Mouse (Mus musculus) liver, postnatal 0 days (tissue): ENCODE results near the gene Reep3. TPM values are rescaled to one million over a fixed set of nuclear protein-coding genes. Genes with fewer than 3 reads are reported as not detected.

Source experiments
- ATAC-seq: fragments of 200-750 bp; cut with Nextera tagmentation; 2 replicates; pipeline ENCODE4 v1.8.0; 2017; ENCODE audit warnings: mild to moderate bottlenecking, moderate library complexity
- DNase-seq: peaks from one replicate; pipeline ENCODE4 v3.0.0-alpha.2; 2016
- H3K27ac ChIP-seq: fragments of 300-500 bp; sonication (generic); 2 replicates; pipeline ENCODE4 v1.5.1; 2014; ENCODE audit warnings: antibody characterized with exemption, moderate library complexity, mild to moderate bottlenecking, low read depth
- H3K27me3 ChIP-seq: fragments of 300-500 bp; sonication (generic); 2 replicates; pipeline ENCODE4 v1.6.1; 2014; ENCODE audit warnings: low read length, control low read depth, mixed read lengths; ENCODE audit not compliant: insufficient read depth
- H3K36me3 ChIP-seq: fragments of 300-500 bp; sonication (generic); replicated peaks from 2 replicates; pipeline ENCODE4 v1.6.1; 2014; ENCODE audit warnings: mild to moderate bottlenecking, control low read depth, low read length, moderate library complexity, mixed read lengths; ENCODE audit not compliant: insufficient read depth
- H3K4me1 ChIP-seq: fragments of 300-500 bp; sonication (generic); 2 replicates; pipeline ENCODE4 v1.6.1; 2014; ENCODE audit warnings: antibody characterized with exemption, mild to moderate bottlenecking, control low read depth; ENCODE audit not compliant: insufficient read depth
- H3K4me2 ChIP-seq: fragments of 300-500 bp; sonication (generic); 2 replicates; pipeline ENCODE4 v1.6.1; 2014; ENCODE audit warnings: low read depth, mild to moderate bottlenecking, low read length, moderate library complexity, mixed read lengths
- H3K4me3 ChIP-seq: fragments of 300-500 bp; sonication (generic); 2 replicates; pipeline ENCODE4 v1.5.1; 2014; ENCODE audit warnings: low read depth, low read length
- H3K9ac ChIP-seq: fragments of 300-500 bp; sonication (generic); replicated peaks from 2 replicates; pipeline ENCODE4 v1.6.1; 2014; ENCODE audit warnings: mild to moderate bottlenecking, moderate library complexity
- H3K9me3 ChIP-seq: fragments of 300-500 bp; sonication (generic); 2 replicates; pipeline ENCODE4 v1.6.1; 2016; ENCODE audit warnings: mild to moderate bottlenecking, control low read depth, low read length, mixed read lengths
- CTCF ChIP-seq: sonication (generic); IDR thresholded peaks from 2 replicates; pipeline ENCODE4 v1.5.1; 2016; ENCODE audit warnings: antibody characterized with exemption, low read depth
- EP300 ChIP-seq: IDR thresholded peaks from 2 replicates; pipeline ENCODE4 v1.6.1; 2016; ENCODE audit warnings: antibody characterized with exemption, low read depth, mild to moderate bottlenecking
- whole genome bisulfite sequencing: fragments of 180-500 bp; shearing (Covaris S2); extraction: QIAGEN DNeasy Blood & Tissue Kit; methylation state at CpG from one replicate; pipeline ENCODE4 v1.1.7; 2014; ENCODE audit not compliant: insufficient replicate concordance; 5-methylcytosine and 5-hydroxymethylcytosine counted together
- polyA plus RNA-seq: library from polyadenylated mRNA; unstranded; fragments of >200 nt; fragmentation: Nextera tagmentation; extraction: Ambion mirVana; gene quantifications from 2 replicates; pipeline ENCODE4 v1.2.1, GENCODE M21; 2015

The Reep3 gene
- polyA plus RNA-seq, 1 experiment from 2014 or later: 19.6 TPM

DNA sequence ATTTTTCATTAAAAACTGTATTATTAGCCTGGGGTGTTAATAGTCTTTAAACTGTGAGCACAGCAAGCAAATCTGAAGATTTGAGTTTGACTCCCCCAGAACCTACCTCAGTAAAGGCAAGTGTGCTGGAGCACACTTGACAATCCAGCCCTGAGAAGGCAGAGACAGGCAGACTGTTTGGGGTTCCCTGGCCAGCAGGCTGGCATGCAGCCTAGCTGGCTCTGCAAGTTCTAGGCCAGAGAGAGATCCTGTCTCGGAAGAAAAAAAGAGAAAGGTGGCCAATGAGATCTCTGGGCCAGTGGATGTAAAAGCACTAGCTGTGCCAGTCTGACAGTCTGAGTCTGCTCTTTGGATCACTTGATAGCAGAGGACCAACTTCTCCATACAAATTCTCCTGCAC lies 32.8 kb upstream of the Reep3 start:
- DNase-seq (no peak), ATAC-seq (no peak)
- H3K36me3 ChIP-seq: no peaks in the 10 kb centered on the region
- H3K9ac ChIP-seq: no peak overlapping the region
- WGBS: 79% methylated on average over 1 of the region's 1 CpGs
- H3K4me3 ChIP-seq: no peak overlapping the region
- H3K4me1 ChIP-seq: peaks cover 5% of the 10 kb centered on the region; the same call in 1 of the 2 replicates
- TF ChIP-seq CTCF (no peak), EP300 (no peak)
- H3K27ac ChIP-seq: no peak overlapping the region
- H3K4me2 ChIP-seq: no peak overlapping the region
- H3K27me3 ChIP-seq: peaks cover 2% of the 10 kb centered on the region; the same call in 1 of the 2 replicates
- no peaks in the 10 kb centered on the region for H3K9me3 ChIP-seq

DNA sequence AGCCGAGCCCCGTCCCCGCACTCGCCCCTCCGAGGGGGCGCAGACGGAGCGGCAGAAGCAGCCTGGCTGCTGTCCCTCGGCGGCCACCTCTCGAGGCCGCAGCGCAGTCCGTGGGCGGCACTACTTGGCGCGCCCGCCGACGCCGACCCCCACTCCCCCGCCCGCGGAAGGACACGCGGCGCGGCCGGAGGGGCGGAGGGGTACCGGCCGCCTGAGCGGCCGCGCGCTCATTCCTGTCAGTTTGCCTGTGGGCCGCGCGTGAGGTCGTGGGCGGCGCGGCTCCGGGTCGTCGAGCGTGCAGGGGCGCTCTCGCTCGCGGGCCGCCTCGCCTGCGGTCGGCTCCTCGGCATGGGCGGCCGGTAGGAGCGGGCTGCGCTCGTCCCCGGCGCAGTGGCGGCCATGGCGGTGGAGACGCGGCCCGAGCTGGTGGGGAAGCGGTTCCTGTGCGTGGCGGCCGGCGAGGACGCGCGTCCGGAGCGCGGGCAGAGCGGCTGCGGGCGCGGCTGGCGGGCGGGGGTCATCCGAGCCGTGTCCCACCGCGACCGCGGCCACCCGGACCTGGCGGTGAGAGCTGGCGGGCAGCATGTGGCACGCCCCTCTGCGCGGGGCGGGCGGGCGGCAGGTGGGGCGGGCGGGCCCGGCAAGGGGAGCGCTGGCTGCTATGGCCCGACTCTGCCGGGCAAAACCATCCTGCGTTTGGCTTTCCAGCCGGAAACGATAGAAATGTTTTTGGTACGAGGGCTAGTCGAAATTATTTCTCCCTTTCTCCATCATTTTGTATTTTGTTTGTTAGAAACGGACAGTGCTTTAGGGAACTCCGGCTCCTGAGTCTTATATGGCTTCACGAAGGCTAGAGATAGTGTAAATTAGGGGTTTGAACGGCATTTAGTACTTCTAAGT lies 30.4 kb upstream of the Reep3 start:
- Histone ChIP-seq H3K4me2 (peak overlapping the region; percentile 99), H3K27ac (peak overlapping the region; percentile 72), H3K9me3 (no peaks in the 10 kb centered on the region), H3K27me3 (peaks cover 2% of the 10 kb centered on the region; the same call in 1 of the 2 replicates), H3K4me1 (peaks cover 9% of the 10 kb centered on the region; the same call in 1 of the 2 replicates), H3K4me3 (peak overlapping the region; percentile 88), H3K9ac (peak overlapping the region; percentile 77), H3K36me3 (no peaks in the 10 kb centered on the region)
- under 1% methylated on average over 78 of the region's 115 CpGs for WGBS
- no peak for TF ChIP-seq EP300
- no peak for TF ChIP-seq CTCF
- ATAC-seq (peak; percentile 74), DNase-seq (peak; percentile 50)

DNA sequence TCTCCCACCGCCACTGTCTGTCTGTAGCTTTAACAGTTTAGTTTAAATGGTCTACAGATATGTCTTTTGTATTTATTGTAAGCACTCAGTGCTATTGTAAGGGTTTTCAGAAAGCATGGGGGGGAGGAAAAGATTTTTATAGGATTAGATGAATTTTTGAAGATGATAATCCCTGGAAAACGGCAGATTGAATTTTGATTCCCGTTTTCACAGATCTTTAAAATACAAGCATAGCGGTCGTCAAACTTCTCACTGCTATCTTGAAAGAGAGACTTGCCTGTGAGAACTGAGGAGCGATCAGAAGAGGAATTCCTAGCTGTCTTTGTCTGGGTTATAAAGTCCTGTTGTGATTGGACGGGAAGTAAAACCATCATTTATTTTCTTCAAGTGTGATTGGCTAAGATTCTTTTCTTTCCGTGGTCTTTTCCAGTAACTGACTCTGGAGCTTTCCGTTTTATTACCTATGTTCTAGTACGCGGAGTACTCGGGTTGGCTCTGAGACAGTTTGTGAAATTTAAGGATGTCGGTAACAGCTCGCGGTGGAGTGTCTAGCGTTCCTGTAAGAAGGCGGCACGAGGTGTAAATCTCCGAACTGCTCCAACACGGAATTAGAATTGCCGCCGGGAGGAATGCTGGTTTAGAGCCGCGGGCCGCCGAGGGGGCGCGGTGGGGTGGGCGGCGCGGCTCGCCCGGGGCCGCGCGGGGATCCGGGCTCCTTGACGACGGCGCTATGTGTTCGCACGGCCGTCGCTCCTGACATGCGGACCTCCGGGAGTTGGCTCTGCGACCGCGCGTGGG lies 29.5 kb upstream of the Reep3 start:
- H3K27ac ChIP-seq: peak overlapping the region; percentile 72
- no peaks in the 10 kb centered on the region for H3K9me3 ChIP-seq
- peaks cover 2% of the 10 kb centered on the region; the same call in 1 of the 2 replicates for H3K27me3 ChIP-seq
- TF ChIP-seq CTCF (no peak), EP300 (peak; percentile 77)
- H3K4me1 ChIP-seq: peaks cover 9% of the 10 kb centered on the region; the same call in 1 of the 2 replicates
- H3K36me3 ChIP-seq: no peaks in the 10 kb centered on the region
- peak overlapping the region; percentile 88 for H3K4me3 ChIP-seq
- H3K4me2 ChIP-seq: peak overlapping the region; percentile 99
- WGBS: 2% methylated on average over 45 of the region's 50 CpGs
- ATAC-seq (peak; percentile 54), DNase-seq (no peak)
- H3K9ac ChIP-seq: peak overlapping the region; percentile 77

DNA sequence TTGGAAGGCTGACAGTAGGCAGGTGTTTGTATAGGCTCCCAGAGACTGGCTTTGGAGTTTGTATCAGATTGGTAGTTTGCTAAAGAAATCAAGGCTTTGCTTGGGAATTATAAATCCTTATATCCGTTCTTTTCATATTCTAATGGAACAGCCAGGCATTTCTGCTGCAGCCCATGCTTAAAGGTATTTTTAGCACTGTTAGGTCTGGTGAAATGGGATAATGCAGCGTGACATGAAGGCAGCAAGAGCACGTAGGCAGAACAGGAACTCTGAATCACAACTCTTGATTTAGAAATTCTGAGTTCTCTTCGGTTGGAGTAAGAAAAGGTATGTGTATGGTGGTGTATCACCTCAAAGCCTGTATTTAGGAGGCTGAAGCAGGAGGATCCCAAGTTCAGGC lies 27.4 kb upstream of the Reep3 start:
- Histone ChIP-seq H3K27me3 (peaks cover 2% of the 10 kb centered on the region; the same call in 1 of the 2 replicates), H3K4me1 (peaks cover 13% of the 10 kb centered on the region), H3K9me3 (no peaks in the 10 kb centered on the region), H3K9ac (no peak overlapping the region), H3K36me3 (no peaks in the 10 kb centered on the region), H3K4me2 (peak overlapping the region; percentile 19; the same call in 1 of the 2 replicates), H3K4me3 (no peak overlapping the region), H3K27ac (no peak overlapping the region)
- ATAC-seq (no peak), DNase-seq (no peak)
- 67% methylated on average over 4 of the region's 4 CpGs for WGBS
- no peak for TF ChIP-seq EP300
- no peak for TF ChIP-seq CTCF

DNA sequence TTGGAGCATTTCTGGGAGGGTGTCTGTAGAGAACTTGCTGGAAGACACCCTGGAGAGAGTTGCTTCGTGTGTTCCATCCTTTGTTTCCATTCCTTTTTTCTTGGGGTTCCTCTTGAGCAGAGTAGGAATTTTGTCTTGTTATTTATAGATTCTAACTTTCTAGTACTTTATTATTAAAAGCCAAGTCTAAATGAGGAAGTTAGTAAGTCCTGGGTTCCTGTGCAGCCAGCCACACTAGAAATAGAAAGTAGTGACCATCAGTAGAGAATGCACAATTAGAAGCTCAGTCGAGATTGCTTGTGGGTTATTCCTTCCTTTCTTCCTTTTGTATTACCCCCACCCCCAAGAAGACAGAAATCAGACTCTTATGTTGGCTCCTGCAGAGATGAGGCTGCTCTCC lies 27.0 kb upstream of the Reep3 start:
- Histone ChIP-seq H3K27ac (no peak overlapping the region), H3K9me3 (no peaks in the 10 kb centered on the region), H3K27me3 (peaks cover 2% of the 10 kb centered on the region; the same call in 1 of the 2 replicates), H3K4me1 (peaks cover 13% of the 10 kb centered on the region), H3K9ac (no peak overlapping the region), H3K36me3 (no peaks in the 10 kb centered on the region), H3K4me3 (no peak overlapping the region), H3K4me2 (peak overlapping the region; percentile 19; the same call in 1 of the 2 replicates)
- TF ChIP-seq EP300 (no peak), CTCF (no peak)
- ATAC-seq (no peak), DNase-seq (no peak)
- 28% methylated on average over 2 of the region's 2 CpGs for WGBS

DNA sequence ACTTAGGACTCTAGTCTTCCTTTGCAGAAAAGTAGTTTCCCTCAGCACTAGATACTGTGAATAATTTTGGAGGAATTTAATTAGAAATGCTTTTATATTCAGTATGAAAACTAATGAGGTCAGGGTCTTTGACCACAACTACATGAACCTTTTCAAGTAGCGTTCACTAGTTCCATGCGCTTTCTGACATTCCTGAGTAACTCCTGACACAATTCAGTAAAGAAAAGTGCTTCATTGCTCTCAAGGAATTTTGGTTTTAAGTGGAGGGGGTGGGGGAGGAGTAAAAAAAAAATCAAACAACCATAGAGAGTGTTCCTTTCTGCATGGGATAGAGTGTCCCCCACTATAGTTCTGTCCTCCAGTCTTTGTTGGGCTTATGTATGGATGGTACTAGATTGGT lies 23.9 kb upstream of the Reep3 start:
- no peak overlapping the region for H3K4me3 ChIP-seq
- no peak for TF ChIP-seq CTCF
- TF ChIP-seq EP300: no peak
- DNase-seq (no peak), ATAC-seq (no peak)
- no peak overlapping the region for H3K27ac ChIP-seq
- peaks cover 11% of the 10 kb centered on the region for H3K4me1 ChIP-seq
- 92% methylated on average over 2 of the region's 2 CpGs for WGBS
- no peaks in the 10 kb centered on the region for H3K36me3 ChIP-seq
- no peaks in the 10 kb centered on the region for H3K9me3 ChIP-seq
- no peak overlapping the region for H3K9ac ChIP-seq
- no peak overlapping the region for H3K4me2 ChIP-seq
- H3K27me3 ChIP-seq: no peaks in the 10 kb centered on the region
